ENCODE assay signal across 8 mouse cellular contexts in genomic region chr16:26234113-26234512, GRCm38 (mm10).
A peak's percentile ranks its signal among the peaks of the same experiment; 100 is the strongest.
DNase-seq lines count a peak whose midpoint lies in the region; ATAC-seq and TF ChIP-seq lines count a peak whose summit lies in the region.

No protein-coding gene starts in this region.

- H3K27me3 ChIP-seq in heart, embryonic 10.5 days (ENCODE audit: insufficient read depth, poor library complexity, severe bottlenecking) = no peaks in the 10 kb centered on the region
- no peaks in the 10 kb centered on the region for H3K27me3 ChIP-seq in kidney, postnatal 0 days (ENCODE audit: insufficient read depth, low read length)
- H3K27me3 ChIP-seq in limb, embryonic 15.5 days = no peaks in the 10 kb centered on the region
- no peaks in the 10 kb centered on the region for H3K27me3 ChIP-seq in neural tube, embryonic 12.5 days (replicated peaks)

- DNase-seq in 3134 (ENCODE audit: extremely low read depth, insufficient read length, low spot score) = peak; percentile 39
- DNase-seq in adrenal gland, adult 8-10 months = peak; percentile 38
- peak; percentile 76 for DNase-seq in embryo, embryonic 9.5 days (ENCODE audit: extremely low spot score)
- peak; percentile 87 for DNase-seq in heart, embryonic 10.5 days (ENCODE audit: low spot score)
- peak; percentile 95 for DNase-seq in kidney, postnatal 0 days (ENCODE audit: low spot score)
- DNase-seq in testis, postnatal 10 days (ENCODE audit: low spot score) = peak; percentile 87

- H3K27ac ChIP-seq in heart, embryonic 10.5 days = no peak overlapping the region
- H3K27ac ChIP-seq in kidney, postnatal 0 days = no peak overlapping the region
- H3K27ac ChIP-seq in limb, embryonic 15.5 days = no peak overlapping the region
- no peak overlapping the region for H3K27ac ChIP-seq in neural tube, embryonic 12.5 days

- no peaks in the 10 kb centered on the region for H3K36me3 ChIP-seq in heart, embryonic 10.5 days
- H3K36me3 ChIP-seq in kidney, postnatal 0 days (ENCODE audit: insufficient read depth, low read length) = no peaks in the 10 kb centered on the region
- no peaks in the 10 kb centered on the region for H3K36me3 ChIP-seq in limb, embryonic 15.5 days
- H3K36me3 ChIP-seq in neural tube, embryonic 12.5 days = no peaks in the 10 kb centered on the region

- 10% methylated on average over 3 of the region's 3 CpGs for WGBS in heart, embryonic 10.5 days
- WGBS in kidney, postnatal 0 days = 4% methylated on average over 3 of the region's 3 CpGs
- WGBS in limb, embryonic 15.5 days = 8% methylated on average over 3 of the region's 3 CpGs
- WGBS in neural tube, embryonic 12.5 days = 11% methylated on average over 3 of the region's 3 CpGs

- no peaks in the 10 kb centered on the region for H3K9me3 ChIP-seq in heart, embryonic 10.5 days
- no peaks in the 10 kb centered on the region for H3K9me3 ChIP-seq in kidney, postnatal 0 days (replicated peaks; ENCODE audit: low read length)
- no peaks in the 10 kb centered on the region for H3K9me3 ChIP-seq in limb, embryonic 15.5 days
- H3K9me3 ChIP-seq in neural tube, embryonic 12.5 days = no peaks in the 10 kb centered on the region

- TF ChIP-seq CTCF in kidney, postnatal 0 days (IDR thresholded peaks at IDR 0.05; ENCODE audit: low read depth) = peak; percentile 95

- ATAC-seq in kidney, postnatal 0 days (replicated peaks; ENCODE audit: low FRiP score, low read depth) = peak; percentile 87
- 0 out of 2 replicates have a peak, but pooled peaks have one; percentile 77 for ATAC-seq in limb, embryonic 15.5 days (ENCODE audit: insufficient number of reproducible peaks, low FRiP score, low TSS enrichment, low read depth)
- ATAC-seq in neural tube, embryonic 12.5 days (ENCODE audit: low FRiP score, low read depth) = peak; percentile 86

- H3K4me3 ChIP-seq in heart, embryonic 10.5 days = no peak overlapping the region
- no peak overlapping the region for H3K4me3 ChIP-seq in kidney, postnatal 0 days (replicated peaks; ENCODE audit: low read depth, low read length)
- no peak overlapping the region for H3K4me3 ChIP-seq in limb, embryonic 15.5 days
- H3K4me3 ChIP-seq in neural tube, embryonic 12.5 days = no peak overlapping the region

- no peaks in the 10 kb centered on the region for H3K4me1 ChIP-seq in heart, embryonic 10.5 days
- H3K4me1 ChIP-seq in kidney, postnatal 0 days (replicated peaks; ENCODE audit: insufficient read depth, low read length) = no peaks in the 10 kb centered on the region
- no peaks in the 10 kb centered on the region for H3K4me1 ChIP-seq in limb, embryonic 15.5 days
- H3K4me1 ChIP-seq in neural tube, embryonic 12.5 days = no peaks in the 10 kb centered on the region

- no peak overlapping the region for H3K4me2 ChIP-seq in kidney, postnatal 0 days (ENCODE audit: low read length)
- H3K4me2 ChIP-seq in limb, embryonic 15.5 days = no peak overlapping the region
- no peak overlapping the region for H3K4me2 ChIP-seq in neural tube, embryonic 12.5 days (replicated peaks)

- no peak overlapping the region for H3K9ac ChIP-seq in kidney, postnatal 0 days (ENCODE audit: low read depth, low read length)
- H3K9ac ChIP-seq in limb, embryonic 15.5 days = no peak overlapping the region
- H3K9ac ChIP-seq in neural tube, embryonic 12.5 days = no peak overlapping the region

Comparison
In these comparisons a context has a peak if more than half of its experiments do, and no peak if none do; other contexts are left out.
1. DNase-seq: peak in every context shown above with its lines; median percentile 95 in kidney, postnatal 0 days; 87 in heart, embryonic 10.5 days; 87 in testis, postnatal 10 days; 76 in embryo, embryonic 9.5 days; 39 in 3134; 38 in adrenal gland, adult 8-10 months.